Mouse (Mus musculus): ENCODE data around the gene Inka1. TPM values are rescaled to one million over a fixed set of nuclear protein-coding genes. Genes with fewer than 3 reads are reported as not detected.

The Inka1 gene
- polyA plus RNA-seq, 1 experiment = 1.8 TPM

DNA sequence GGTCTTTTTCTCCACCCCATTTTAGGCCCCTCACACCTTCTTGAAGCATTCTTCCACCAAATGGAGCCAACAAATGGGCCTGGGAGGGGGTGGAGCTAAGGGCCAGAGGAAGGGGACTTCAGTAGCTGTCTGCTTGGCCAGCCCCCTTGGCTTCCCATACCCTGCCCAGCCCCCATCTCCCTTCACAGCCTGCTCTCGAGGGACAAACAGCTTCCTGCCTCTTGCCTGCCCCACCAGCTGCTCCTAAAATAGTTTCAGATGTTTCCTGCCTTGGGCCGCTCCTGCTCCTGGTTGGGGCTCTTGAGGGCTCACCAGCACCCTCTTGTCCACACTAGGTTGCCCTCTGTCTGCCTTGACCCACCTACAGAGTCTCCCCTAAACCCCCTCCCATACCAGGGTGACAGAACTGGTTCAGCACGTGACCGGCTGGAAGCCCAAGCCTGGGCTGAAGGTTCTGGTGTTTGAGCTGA lies 2.2 kb downstream of the Inka1 start:
- Histone ChIP-seq H3K27me3 (ENCODE audit: control insufficient read depth, insufficient read depth, insufficient read length) (no peaks in the 10 kb centered on the region), H3K4me3 (ENCODE audit: insufficient read depth, poor library complexity, severe bottlenecking) (no peak overlapping the region), H3K79me2 (ENCODE audit: control insufficient read depth, insufficient read depth) (no peaks in the 10 kb centered on the region), H3K36me3 (ENCODE audit: control insufficient read depth, insufficient read depth) (no peaks in the 10 kb centered on the region), H3K79me3 (ENCODE audit: low read depth) (no peaks in the 10 kb centered on the region), H3ac (ENCODE audit: control insufficient read depth, insufficient read length, low read depth) (no peak overlapping the region)
- TF ChIP-seq FOSL1 (IDR thresholded peaks at IDR 0.05; ENCODE audit: insufficient read depth, low read length, poor library complexity, severe bottlenecking) (no peak), MYOG (IDR thresholded peaks at IDR 0.05; ENCODE audit: control insufficient read depth, extremely low read depth, insufficient read length) (no peak), MYOD1 (IDR thresholded peaks at IDR 0.05; ENCODE audit: control insufficient read depth, insufficient read length, low read depth) (no peak), CEBPB (IDR thresholded peaks at IDR 0.05; ENCODE audit: low read depth) (no peak), MAX (IDR thresholded peaks at IDR 0.05) (no peak), USF1 (IDR thresholded peaks at IDR 0.05; ENCODE audit: low read depth) (no peak), CTCF (IDR thresholded peaks at IDR 0.05; ENCODE audit: control insufficient read depth, insufficient read depth, insufficient read length) (no peak)

DNA sequence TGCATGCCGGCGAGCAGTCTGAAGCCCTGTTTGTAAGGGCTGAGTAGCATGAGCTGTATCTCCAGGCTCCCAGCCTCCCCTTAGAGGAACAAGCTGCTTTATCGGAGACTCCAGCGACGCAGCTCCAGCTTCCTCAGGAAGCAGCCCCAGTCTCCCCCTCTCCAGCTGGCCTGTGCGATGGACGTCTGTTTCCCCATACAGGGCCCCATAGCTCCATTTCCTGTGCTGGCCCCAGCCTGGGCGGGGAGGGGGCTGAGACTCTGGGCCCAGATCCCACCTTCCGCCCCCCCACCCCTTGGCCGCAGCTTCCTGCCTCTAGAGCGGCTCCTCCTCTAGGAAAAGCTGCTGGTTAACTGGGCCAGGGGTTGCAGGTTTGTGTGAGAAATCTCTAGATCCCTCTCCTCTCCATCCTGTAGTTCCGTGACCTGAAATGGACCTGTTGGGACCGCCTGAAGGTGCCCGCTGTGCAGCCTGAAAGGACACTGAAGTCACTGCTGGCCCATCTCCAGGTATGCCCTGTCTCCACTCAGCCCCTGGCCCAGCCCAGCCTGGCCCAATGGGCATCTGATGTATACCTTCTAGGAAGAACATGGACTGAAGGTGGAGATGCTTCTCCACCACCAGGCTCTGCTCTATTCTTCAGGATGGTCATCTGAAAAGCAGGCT lies 2.9 kb downstream of the Inka1 start, which contains the start of gene Gm20661:
Gene Gm20661 (plus strand): TSS at position 378 of the 666 bp plus-strand sequence.
- Histone ChIP-seq H3K27me3 (ENCODE audit: control insufficient read depth, insufficient read depth, insufficient read length) (no peaks in the 10 kb centered on the region), H3ac (ENCODE audit: control insufficient read depth, insufficient read length, low read depth) (no peak within 1 kb of the TSS), H3K4me3 (ENCODE audit: insufficient read depth, poor library complexity, severe bottlenecking) (no peak within 1 kb of the TSS), H3K79me2 (ENCODE audit: control insufficient read depth, insufficient read depth) (no peaks in the 10 kb centered on the region), H3K79me3 (ENCODE audit: low read depth) (no peaks in the 10 kb centered on the region), H3K36me3 (ENCODE audit: control insufficient read depth, insufficient read depth) (no peaks in the 10 kb centered on the region)
- no peak for TF ChIP-seq FOSL1 (IDR thresholded peaks at IDR 0.05; ENCODE audit: insufficient read depth, low read length, poor library complexity, severe bottlenecking)
- no peak for TF ChIP-seq MYOD1 (IDR thresholded peaks at IDR 0.05; ENCODE audit: control insufficient read depth, insufficient read length, low read depth)
- TF ChIP-seq USF1 (IDR thresholded peaks at IDR 0.05; ENCODE audit: low read depth) = no peak
- no peak for TF ChIP-seq CTCF (IDR thresholded peaks at IDR 0.05; ENCODE audit: control insufficient read depth, insufficient read depth, insufficient read length)
- TF ChIP-seq MAX (IDR thresholded peaks at IDR 0.05) = no peak
- TF ChIP-seq MYOG (IDR thresholded peaks at IDR 0.05; ENCODE audit: control insufficient read depth, extremely low read depth, insufficient read length) = no peak
- no peak for TF ChIP-seq CEBPB (IDR thresholded peaks at IDR 0.05; ENCODE audit: low read depth)

DNA sequence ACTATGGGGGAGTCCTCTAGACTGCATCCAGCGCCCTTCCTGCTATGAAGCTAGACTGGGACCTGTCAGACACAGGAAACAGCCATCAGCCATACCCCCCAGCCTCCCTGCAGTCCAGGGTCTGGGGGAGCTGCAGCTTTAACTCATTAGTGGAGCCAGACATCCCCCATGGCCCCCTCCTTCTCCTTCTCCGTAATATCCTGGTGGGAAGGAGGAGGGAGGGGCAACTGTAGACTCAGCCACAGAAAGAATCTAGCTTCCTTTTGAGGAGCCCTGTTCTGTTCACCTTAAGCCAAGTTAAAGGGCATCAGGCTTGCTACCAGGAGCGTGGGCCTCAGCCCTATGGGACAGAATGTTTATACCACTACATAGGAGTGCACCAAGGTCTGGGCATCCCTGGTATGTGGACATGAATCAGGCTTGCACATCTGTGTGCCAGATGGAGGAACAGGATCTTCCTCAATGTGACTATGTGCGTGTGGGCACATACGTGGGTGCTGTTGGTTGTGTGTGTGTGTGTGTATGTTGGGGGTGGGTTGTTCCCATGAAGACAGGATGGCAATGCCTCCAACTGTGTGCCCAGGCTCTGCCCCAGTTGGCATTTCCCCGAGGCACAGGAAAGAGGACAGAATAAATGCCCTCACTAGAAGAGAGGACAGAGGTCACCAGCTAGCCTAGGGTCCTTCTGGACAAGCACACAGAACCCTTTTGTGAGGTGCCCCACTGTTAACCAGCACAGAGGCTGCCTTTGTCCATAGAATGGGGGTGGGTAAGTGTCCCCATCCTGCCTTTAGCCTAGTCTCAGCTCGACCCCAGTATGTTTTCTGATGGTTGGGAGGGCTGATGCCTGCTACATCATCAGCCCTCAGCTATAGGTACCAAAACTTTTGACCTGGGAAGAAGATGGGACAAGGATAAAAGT lies 3.7 kb downstream of the Inka1 start:
- H3K36me3 ChIP-seq (ENCODE audit: control insufficient read depth, insufficient read depth) = no peaks in the 10 kb centered on the region
- no peaks in the 10 kb centered on the region for H3K79me3 ChIP-seq (ENCODE audit: low read depth)
- TF ChIP-seq FOSL1 (IDR thresholded peaks at IDR 0.05; ENCODE audit: insufficient read depth, low read length, poor library complexity, severe bottlenecking) = no peak
- no peak for TF ChIP-seq MYOD1 (IDR thresholded peaks at IDR 0.05; ENCODE audit: control insufficient read depth, insufficient read length, low read depth)
- TF ChIP-seq CEBPB (IDR thresholded peaks at IDR 0.05; ENCODE audit: low read depth) = no peak
- no peak for TF ChIP-seq MAX (IDR thresholded peaks at IDR 0.05)
- TF ChIP-seq MYOG (IDR thresholded peaks at IDR 0.05; ENCODE audit: control insufficient read depth, extremely low read depth, insufficient read length) = no peak
- no peak for TF ChIP-seq USF1 (IDR thresholded peaks at IDR 0.05; ENCODE audit: low read depth)
- no peak for TF ChIP-seq CTCF (IDR thresholded peaks at IDR 0.05; ENCODE audit: control insufficient read depth, insufficient read depth, insufficient read length)
- no peak overlapping the region for H3K4me3 ChIP-seq (ENCODE audit: insufficient read depth, poor library complexity, severe bottlenecking)
- no peak overlapping the region for H3ac ChIP-seq (ENCODE audit: control insufficient read depth, insufficient read length, low read depth)
- H3K27me3 ChIP-seq (ENCODE audit: control insufficient read depth, insufficient read depth, insufficient read length) = no peaks in the 10 kb centered on the region
- H3K79me2 ChIP-seq (ENCODE audit: control insufficient read depth, insufficient read depth) = no peaks in the 10 kb centered on the region

DNA sequence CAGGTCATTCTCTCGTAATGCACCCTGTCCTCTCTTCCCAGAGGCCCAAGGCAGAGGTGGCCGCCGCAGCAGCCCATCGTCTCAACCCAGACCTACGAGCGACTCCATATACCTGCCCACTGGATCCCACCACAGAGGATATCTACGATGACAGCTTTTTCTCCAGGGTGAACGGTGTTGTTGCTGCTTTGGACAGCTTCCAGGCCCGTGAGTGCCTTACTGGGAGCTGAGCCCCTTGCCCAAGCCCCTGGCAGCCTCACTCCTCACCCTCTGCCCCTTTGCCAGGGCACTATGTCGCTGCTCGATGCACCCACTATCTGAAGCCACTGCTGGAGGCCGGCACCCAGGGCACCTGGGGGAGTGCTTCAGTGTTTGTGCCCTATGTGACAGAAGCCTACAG lies 6.9 kb downstream of the Inka1 start:
- no peaks in the 10 kb centered on the region for H3K27me3 ChIP-seq (ENCODE audit: control insufficient read depth, insufficient read depth, insufficient read length)
- H3K79me3 ChIP-seq (ENCODE audit: low read depth) = no peaks in the 10 kb centered on the region
- H3K36me3 ChIP-seq (ENCODE audit: control insufficient read depth, insufficient read depth) = no peaks in the 10 kb centered on the region
- TF ChIP-seq MYOG (IDR thresholded peaks at IDR 0.05; ENCODE audit: control insufficient read depth, extremely low read depth, insufficient read length) = no peak
- no peak for TF ChIP-seq FOSL1 (IDR thresholded peaks at IDR 0.05; ENCODE audit: insufficient read depth, low read length, poor library complexity, severe bottlenecking)
- no peak for TF ChIP-seq MYOD1 (IDR thresholded peaks at IDR 0.05; ENCODE audit: control insufficient read depth, insufficient read length, low read depth)
- H3K79me2 ChIP-seq (ENCODE audit: control insufficient read depth, insufficient read depth) = no peaks in the 10 kb centered on the region
- H3ac ChIP-seq (ENCODE audit: control insufficient read depth, insufficient read length, low read depth) = no peak overlapping the region
- H3K4me3 ChIP-seq (ENCODE audit: insufficient read depth, poor library complexity, severe bottlenecking) = no peak overlapping the region

DNA sequence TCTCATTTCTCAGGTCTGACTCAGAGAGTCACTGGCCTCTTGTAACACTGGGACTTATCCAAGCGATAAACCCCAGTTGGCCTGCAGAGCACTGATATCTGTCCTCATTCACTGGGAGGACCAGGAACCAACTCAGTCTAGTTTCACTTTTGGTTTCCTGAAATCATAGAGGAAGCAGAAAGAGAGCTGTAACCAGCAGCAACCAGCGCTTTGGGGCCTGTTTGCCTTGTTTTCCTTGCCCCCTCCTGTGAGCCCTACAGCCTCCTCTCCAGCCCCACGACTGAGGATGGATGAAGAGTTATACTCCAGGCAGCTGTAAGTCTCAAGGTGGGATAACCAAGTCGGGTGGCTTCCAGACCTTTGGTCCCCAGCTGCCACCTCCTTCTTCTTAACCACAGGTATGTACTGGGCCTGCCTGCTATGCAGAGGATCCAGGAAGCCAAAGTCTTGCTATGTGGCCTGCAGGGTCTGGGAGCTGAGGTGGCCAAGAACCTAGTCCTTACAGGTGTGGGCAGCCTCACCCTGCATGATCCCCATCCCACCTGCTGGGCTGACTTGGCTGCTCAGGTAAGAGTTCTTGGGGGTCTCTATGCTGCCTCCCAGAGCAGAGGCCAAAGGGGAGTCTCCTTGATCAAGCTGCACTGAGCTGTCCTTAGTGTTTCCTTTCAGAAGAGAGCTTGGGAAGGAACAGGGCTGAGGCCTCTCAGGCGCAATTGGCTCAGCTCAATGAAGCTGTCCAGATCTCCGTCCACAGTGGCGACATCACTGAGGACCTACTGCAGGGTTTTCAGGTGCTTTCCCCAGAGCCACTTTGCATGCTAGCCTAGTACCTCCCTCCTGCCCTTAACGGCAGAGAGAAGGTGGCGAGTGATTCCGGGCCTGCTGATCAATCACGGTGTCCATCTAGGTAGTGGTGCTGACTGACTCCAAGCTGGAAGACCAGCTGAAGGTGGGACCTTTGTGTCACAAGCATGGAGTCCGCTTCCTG lies 10.0 kb downstream of the Inka1 start, which contains the start of gene Uba7:
Gene Uba7 (plus strand): TSS at position 107 of the 988 bp plus-strand sequence.
- TF ChIP-seq USF1 (IDR thresholded peaks at IDR 0.05; ENCODE audit: low read depth) (no peak), MYOD1 (IDR thresholded peaks at IDR 0.05; ENCODE audit: control insufficient read depth, insufficient read length, low read depth) (no peak)

More for the DNA sequence above, 10.0 kb downstream of the Inka1 start, which contains the start of gene Uba7:
- Histone ChIP-seq H3K27me3 (ENCODE audit: control insufficient read depth, insufficient read depth, insufficient read length) (no peaks in the 10 kb centered on the region), H3ac (ENCODE audit: control insufficient read depth, insufficient read length, low read depth) (no peak within 1 kb of the TSS), H3K79me3 (ENCODE audit: low read depth) (no peaks in the 10 kb centered on the region), H3K79me2 (ENCODE audit: control insufficient read depth, insufficient read depth) (no peaks in the 10 kb centered on the region), H3K36me3 (ENCODE audit: control insufficient read depth, insufficient read depth) (peaks cover 6% of the 10 kb centered on the region), H3K4me3 (ENCODE audit: insufficient read depth, poor library complexity, severe bottlenecking) (no peak within 1 kb of the TSS)

Measured in C2C12 (cell line).